Comparison of ENCODE assay signal across 10 mouse cellular contexts in the genomic region with DNA sequence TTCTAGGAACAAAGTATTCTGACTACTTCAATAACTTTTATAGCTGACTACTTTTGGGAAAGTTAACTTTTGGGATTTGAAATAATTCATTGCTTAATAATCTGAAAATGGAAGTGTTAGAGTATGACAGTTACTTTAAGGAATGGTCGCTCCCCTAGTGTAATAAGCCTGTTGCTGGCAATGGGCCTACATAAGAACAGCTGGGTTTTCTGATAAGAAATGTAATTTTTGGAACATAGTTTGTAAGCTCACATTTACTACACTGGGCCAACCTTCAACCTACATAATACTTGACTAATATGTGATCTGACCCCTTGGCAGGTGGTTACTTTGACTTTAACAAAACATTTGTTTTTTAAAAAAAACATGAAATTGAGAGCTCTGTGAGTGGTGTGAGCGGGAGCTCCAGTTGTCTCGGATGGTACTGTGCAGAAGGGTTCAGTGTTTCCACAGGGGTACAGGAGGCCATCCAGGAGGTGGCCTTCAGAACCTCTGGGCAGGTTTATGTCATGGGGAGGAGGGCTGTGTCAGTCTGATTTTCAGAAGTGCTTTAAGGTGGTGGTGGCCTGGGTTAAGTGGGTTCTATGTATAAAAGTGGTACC. TPM values are rescaled to one million over a fixed set of nuclear protein-coding genes. Genes with fewer than 3 reads are reported as not detected.
DNase-seq lines count a peak whose midpoint lies in the region; ATAC-seq lines count a peak whose summit lies in the region.
"Had no signal": no experiment of that assay in that cellular context is flagged by ENCODE, and none has a peak within 500 bp of the region (broad histone marks: within the 10 kb centered on the region; RNA-seq: fewer than 3 reads in every experiment).

No protein-coding gene starts in this region.

- no peak for DNase-seq in heart, postnatal 36 days
- DNase-seq in liver, embryonic 11.5 days (ENCODE audit: low spot score) = no peak
- no peak for DNase-seq in layer of hippocampus, postnatal 25 days (ENCODE audit: extremely low spot score in 1 of 2, low spot score in 1 of 2)
- no peak for DNase-seq in left cerebral cortex, postnatal 14 days (ENCODE audit: low spot score in 2 of 2)
- DNase-seq: layer of hippocampus, postnatal 36 days had no signal

- intact Hi-C loops in heart, postnatal 36 days (cut with DNase I) = loop anchor here (5.0 kb wide), 1 partner anchor 589 kb away; no protein-coding TSS in a partner anchor
- intact Hi-C loops in left cerebral cortex, postnatal 14 days (cut with DNase I) = no loop called here

- peaks cover 11% of the 10 kb centered on the region for H3K36me3 ChIP-seq in heart, embryonic 16.5 days (ENCODE audit: control insufficient read depth, insufficient read depth)
- H3K36me3 ChIP-seq in midbrain, embryonic 16.5 days (ENCODE audit: control insufficient read depth, insufficient read depth, low read length) = peaks cover 7% of the 10 kb centered on the region
- H3K36me3 ChIP-seq in midbrain, embryonic 15.5 days (replicated peaks) = no peaks in the 10 kb centered on the region
- H3K36me3 ChIP-seq in liver, embryonic 11.5 days (ENCODE audit: control insufficient read depth, insufficient read depth, low read length) = peaks cover 13% of the 10 kb centered on the region
- H3K36me3 ChIP-seq in stomach, embryonic 16.5 days (ENCODE audit: control insufficient read depth, insufficient read depth, low read length) = peaks cover 11% of the 10 kb centered on the region

- H3K27me3 ChIP-seq in heart, embryonic 16.5 days (ENCODE audit: control insufficient read depth, insufficient read depth, low read length) = no peaks in the 10 kb centered on the region
- no peaks in the 10 kb centered on the region for H3K27me3 ChIP-seq in midbrain, embryonic 16.5 days (ENCODE audit: control insufficient read depth, insufficient read depth, low read depth, low read length)
- no peaks in the 10 kb centered on the region for H3K27me3 ChIP-seq in midbrain, embryonic 15.5 days (replicated peaks)
- no peaks in the 10 kb centered on the region for H3K27me3 ChIP-seq in liver, embryonic 11.5 days (replicated peaks; ENCODE audit: control insufficient read depth, insufficient read depth, low read length)
- no peaks in the 10 kb centered on the region for H3K27me3 ChIP-seq in stomach, embryonic 16.5 days (ENCODE audit: control insufficient read depth, insufficient read depth, low read length)
- H3K27me3 ChIP-seq: embryonic facial prominence, embryonic 12.5 days had no signal

- peak overlapping the region; percentile 52 for H3K27ac ChIP-seq in heart, embryonic 16.5 days (ENCODE audit: low read length)
- no peak overlapping the region for H3K27ac ChIP-seq in midbrain, embryonic 16.5 days (ENCODE audit: low read length)
- H3K27ac ChIP-seq in midbrain, embryonic 15.5 days = no peak overlapping the region
- no peak overlapping the region for H3K27ac ChIP-seq in liver, embryonic 11.5 days (ENCODE audit: low read depth, low read length)
- H3K27ac ChIP-seq in stomach, embryonic 16.5 days (ENCODE audit: low read length) = no peak overlapping the region
- H3K27ac ChIP-seq: embryonic facial prominence, embryonic 12.5 days had no signal

- no peak for ATAC-seq in heart, embryonic 16.5 days (replicated peaks; ENCODE audit: extremely low read depth, insufficient read depth, low FRiP score)
- ATAC-seq in midbrain, embryonic 16.5 days = no peak
- no peak for ATAC-seq in midbrain, embryonic 15.5 days (replicated peaks)
- no peak for ATAC-seq in liver, embryonic 11.5 days (replicated peaks; ENCODE audit: low FRiP score)
- no peak for ATAC-seq in stomach, embryonic 16.5 days (ENCODE audit: insufficient read depth, low FRiP score)

- no peaks in the 10 kb centered on the region for H3K9me3 ChIP-seq in heart, embryonic 16.5 days (replicated peaks; ENCODE audit: control insufficient read depth, low read length)
- H3K9me3 ChIP-seq in midbrain, embryonic 16.5 days (replicated peaks; ENCODE audit: control insufficient read depth, low read length, poor library complexity, severe bottlenecking) = no peaks in the 10 kb centered on the region
- no peaks in the 10 kb centered on the region for H3K9me3 ChIP-seq in midbrain, embryonic 15.5 days
- H3K9me3 ChIP-seq in liver, embryonic 11.5 days (ENCODE audit: control insufficient read depth, low read length) = no peaks in the 10 kb centered on the region
- H3K9me3 ChIP-seq in stomach, embryonic 16.5 days (replicated peaks; ENCODE audit: control insufficient read depth, low read length) = no peaks in the 10 kb centered on the region
- H3K9me3 ChIP-seq: embryonic facial prominence, embryonic 12.5 days had no signal

- H3K4me1 ChIP-seq in heart, embryonic 16.5 days (ENCODE audit: control insufficient read depth, insufficient read depth, low read length) = peaks cover 32% of the 10 kb centered on the region
- H3K4me1 ChIP-seq in midbrain, embryonic 16.5 days (ENCODE audit: control insufficient read depth, insufficient read depth, low read length) = peaks cover 42% of the 10 kb centered on the region
- peaks cover 43% of the 10 kb centered on the region for H3K4me1 ChIP-seq in midbrain, embryonic 15.5 days
- peaks cover 34% of the 10 kb centered on the region for H3K4me1 ChIP-seq in liver, embryonic 11.5 days (replicated peaks; ENCODE audit: control insufficient read depth, insufficient read depth, low read length)
- H3K4me1 ChIP-seq in stomach, embryonic 16.5 days (ENCODE audit: control insufficient read depth, insufficient read depth, low read length) = peaks cover 30% of the 10 kb centered on the region

- no peak overlapping the region for H3K9ac ChIP-seq in heart, embryonic 16.5 days (ENCODE audit: low read length)
- no peak overlapping the region for H3K9ac ChIP-seq in midbrain, embryonic 16.5 days (ENCODE audit: low read depth, low read length)
- H3K9ac ChIP-seq in midbrain, embryonic 15.5 days = no peak overlapping the region
- no peak overlapping the region for H3K9ac ChIP-seq in liver, embryonic 11.5 days (ENCODE audit: low read depth, low read length)
- no peak overlapping the region for H3K9ac ChIP-seq in stomach, embryonic 16.5 days (ENCODE audit: low read length)
- H3K9ac ChIP-seq: embryonic facial prominence, embryonic 12.5 days had no signal

- WGBS in heart, embryonic 16.5 days = 55% methylated on average over 3 of the region's 3 CpGs
- WGBS in midbrain, embryonic 16.5 days = 81% methylated on average over 3 of the region's 3 CpGs
- WGBS in midbrain, embryonic 15.5 days = 87% methylated on average over 3 of the region's 3 CpGs
- WGBS in liver, embryonic 11.5 days = 79% methylated on average over 3 of the region's 3 CpGs
- WGBS in stomach, embryonic 16.5 days = 56% methylated on average over 3 of the region's 3 CpGs

- H3K4me3 ChIP-seq in heart, embryonic 16.5 days (ENCODE audit: low read length) = peak overlapping the region; percentile 13; the same call in 1 of the 2 replicates
- H3K4me3 ChIP-seq in midbrain, embryonic 16.5 days (ENCODE audit: low read depth, low read length) = no peak overlapping the region
- H3K4me3 ChIP-seq in midbrain, embryonic 15.5 days = no peak overlapping the region
- H3K4me3 ChIP-seq in liver, embryonic 11.5 days (ENCODE audit: low read depth, low read length) = no peak overlapping the region
- no peak overlapping the region for H3K4me3 ChIP-seq in stomach, embryonic 16.5 days (replicated peaks; ENCODE audit: low read length)
- H3K4me3 ChIP-seq: embryonic facial prominence, embryonic 12.5 days had no signal

- H3K4me2 ChIP-seq in heart, embryonic 16.5 days (ENCODE audit: low read depth, low read length) = peak overlapping the region; percentile 38; the same call in 1 of the 2 replicates
- H3K4me2 ChIP-seq in midbrain, embryonic 16.5 days (ENCODE audit: low read length) = peak overlapping the region; percentile 5
- no peak overlapping the region for H3K4me2 ChIP-seq in midbrain, embryonic 15.5 days
- H3K4me2 ChIP-seq in liver, embryonic 11.5 days = peak overlapping the region; percentile 95
- H3K4me2 ChIP-seq in stomach, embryonic 16.5 days (ENCODE audit: low read depth, low read length) = peak overlapping the region; percentile 38

RNA-seq across cellular contexts. Expression of a gene that starts 4.6 kb away (rescaled TPM):
- 1.1 and 1.7 TPM in 2 replicates for polyA plus RNA-seq in heart, embryonic 16.5 days (2015; fragmentation: Nextera tagmentation; extraction: Ambion mirVana)
- 10 to 100 TPM; 19.7 to 27.2 TPM for total RNA-seq in heart, postnatal 36 days (2021)
- 2.3 and 2.8 TPM in 2 replicates for polyA plus RNA-seq in midbrain, embryonic 16.5 days (2015; fragmentation: Nextera tagmentation; extraction: Ambion mirVana)
- 3.7 and 4.3 TPM in 2 replicates for polyA plus RNA-seq in midbrain, embryonic 15.5 days (2015; fragmentation: Nextera tagmentation; extraction: Ambion mirVana)
- 2.6 and 3.1 TPM in 2 replicates for polyA plus RNA-seq in liver, embryonic 11.5 days (2014; fragmentation: Nextera tagmentation; extraction: Ambion mirVana)
- 1.6 and 1.7 TPM in 2 replicates for polyA plus RNA-seq in stomach, embryonic 16.5 days (2015; fragmentation: Nextera tagmentation; extraction: Ambion mirVana)
- total RNA-seq in layer of hippocampus, postnatal 25 days (2021) = 10 to 100 TPM; 34.5 to 35.5 TPM
- total RNA-seq in left cerebral cortex, postnatal 14 days (2021) = 10 to 100 TPM; 33.4 to 36.2 TPM
